Mouse (Mus musculus): ENCODE measurements at regions not wholly inside any gene's neighbourhood (a gene's known extent, or its start where the extent isn't known, plus 50 kb on each side); places are given as distances from the start of the nearest gene placed in this dataset.

DNA sequence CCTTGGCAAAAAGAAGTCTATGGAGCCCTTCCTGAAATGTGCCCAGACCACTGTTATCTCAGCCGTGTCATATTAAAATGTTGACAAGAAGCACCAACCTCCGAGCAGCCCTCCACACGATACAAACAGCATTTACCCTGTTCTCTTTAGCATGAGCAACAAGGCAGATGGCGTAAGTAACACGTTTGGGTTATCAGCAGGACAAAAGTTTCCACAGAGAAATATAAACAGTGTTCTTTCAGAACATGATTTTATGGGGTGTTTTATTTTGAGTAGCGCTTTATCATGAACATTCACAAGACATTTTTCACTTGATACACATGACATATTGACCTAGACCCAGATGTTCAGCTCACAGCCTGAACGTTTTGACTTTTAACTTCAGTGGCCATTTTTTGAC lies 245.3 kb upstream of the Tars start:
- TF ChIP-seq CTCF (IDR thresholded peaks at IDR 0.05) (no peak), EP300 (IDR thresholded peaks at IDR 0.05; ENCODE audit: insufficient read depth, low read depth, low read length) (no peak), POLR2A (IDR thresholded peaks at IDR 0.05; ENCODE audit: insufficient read depth, low read depth, low read length) (no peak)
